ENCODE assay signal across 1 mouse cellular context in genomic region chr9:3328054-3328595, GRCm38 (mm10).
TF ChIP-seq lines count a peak whose summit lies in the region.

No protein-coding gene starts in this region.

TF ChIP-seq in MEL, 35 proteins besides CTCF, POLR2A, EP300 and RAD21 (continued from another document):
- TF ChIP-seq MEF2A (IDR thresholded peaks at IDR 0.05; ENCODE audit: extremely low read depth, insufficient replicate concordance, low read depth, low read length, poor library complexity, severe bottlenecking) (peak; percentile 79; the same call in 1 of the 2 replicates), MAFK (IDR thresholded peaks at IDR 0.05; ENCODE audit: borderline replicate concordance, low read depth, low read length) (peak; percentile 89; the same call in 1 of the 2 replicates), SMC3 (IDR thresholded peaks at IDR 0.05; ENCODE audit: low read depth, low read length) (no peak), USF1 (IDR thresholded peaks at IDR 0.05; ENCODE audit: low read depth, low read length) (no peak), CHD2 (IDR thresholded peaks at IDR 0.05; ENCODE audit: low read length) (peak; percentile 63; the same call in 1 of the 2 replicates), USF2 (IDR thresholded peaks at IDR 0.05; ENCODE audit: borderline replicate concordance in 1 of 2, insufficient read depth in 1 of 2, low read depth in 1 of 2, low read length in 2 of 2) (no peak), JUND (IDR thresholded peaks at IDR 0.05; ENCODE audit: low read depth, low read length) (no peak), POLR2AphosphoS5 (IDR thresholded peaks at IDR 0.05; ENCODE audit: borderline replicate concordance, low read depth, low read length) (no peak), UBTF (IDR thresholded peaks at IDR 0.05; ENCODE audit: borderline replicate concordance, insufficient read depth, low read depth, low read length) (no peak), NELFE (IDR thresholded peaks at IDR 0.05; ENCODE audit: low read depth, low read length) (0 out of 2 replicates have a peak, but pooled peaks have one; percentile 28), TAL1 (IDR thresholded peaks at IDR 0.05; ENCODE audit: low read length) (peak; percentile 82), SIN3A (IDR thresholded peaks at IDR 0.05; ENCODE audit: low read length) (peak; percentile 85), ZKSCAN1 (IDR thresholded peaks at IDR 0.05; ENCODE audit: low read depth, low read length) (no peak; the same call in 1 of the 2 replicates), GATA1 (IDR thresholded peaks at IDR 0.05; ENCODE audit: low read depth, low read length) (peak; percentile 100), ZMIZ1 (IDR thresholded peaks at IDR 0.05; ENCODE audit: low read depth, low read length) (peak; percentile 52; the same call in 1 of the 2 replicates), GABPA (IDR thresholded peaks at IDR 0.05; ENCODE audit: low read depth, low read length) (no peak), E2F4 (IDR thresholded peaks at IDR 0.05; ENCODE audit: borderline replicate concordance, low read depth, low read length) (no peak), MYB (IDR thresholded peaks at IDR 0.05; ENCODE audit: low read depth, low read length) (peak; percentile 92)
